Mouse (Mus musculus): ENCODE results near the gene Nfatc2. TPM values are rescaled to one million over a fixed set of nuclear protein-coding genes. Genes with fewer than 3 reads are reported as not detected.
A peak's percentile ranks its signal among the peaks of the same experiment; 100 is the strongest.

Gene Nfatc2
- polyA plus RNA-seq, 1 experiment from 2014 or later, result 0.54 TPM

DNA sequence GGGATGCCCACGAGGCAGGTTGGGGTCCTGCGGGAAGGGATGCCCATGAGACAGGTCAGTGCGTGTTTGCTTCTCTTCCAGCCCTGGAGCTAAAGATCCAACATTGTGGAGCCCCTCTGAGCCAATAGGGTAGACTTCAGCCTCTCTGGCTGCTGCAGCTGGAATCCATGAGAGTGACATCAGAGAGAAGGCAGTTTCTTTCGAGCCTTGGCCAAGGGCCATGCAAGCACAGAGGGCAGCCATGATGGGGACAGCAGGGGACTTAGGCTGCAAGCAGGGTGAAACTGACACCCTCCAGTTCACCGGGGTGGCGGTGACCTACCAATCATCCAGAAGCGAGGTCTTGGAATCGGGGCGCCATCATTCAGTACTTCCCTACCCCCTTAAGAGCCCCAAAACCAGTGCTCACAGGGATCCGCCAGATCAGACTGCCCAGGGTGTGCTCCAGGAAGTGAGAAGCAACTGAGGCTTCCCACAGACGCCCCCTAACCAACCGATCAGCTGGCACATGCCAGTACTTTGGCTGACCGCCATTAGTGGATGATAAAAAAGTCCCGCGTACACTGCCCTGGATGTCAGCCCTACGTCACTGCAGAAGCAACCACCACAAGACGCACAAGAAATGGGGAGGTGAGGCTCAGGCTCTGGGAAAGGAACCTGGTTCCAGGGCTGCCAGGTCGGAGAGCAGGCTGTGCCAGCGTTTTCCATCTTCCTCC is 35.8 kb downstream of the Nfatc2 start:
- no peak overlapping the region for H3K27ac ChIP-seq (replicated peaks)
- no peak for DNase-seq (ENCODE audit: low spot score)
- H3K4me3 ChIP-seq, result no peak overlapping the region
- H3K4me1 ChIP-seq, result peaks cover 21% of the 10 kb centered on the region
- no peaks in the 10 kb centered on the region for H3K36me3 ChIP-seq
- WGBS, result 94% methylated on average over 19 of the region's 19 CpGs
- H3K27me3 ChIP-seq (ENCODE audit: low read depth, poor library complexity, severe bottlenecking), result peaks cover 5% of the 10 kb centered on the region; the same call in 1 of the 2 replicates
- 0 out of 2 replicates have a peak, but pooled peaks cover 3% of the 10 kb centered on the region for H3K9me3 ChIP-seq (replicated peaks)

DNA sequence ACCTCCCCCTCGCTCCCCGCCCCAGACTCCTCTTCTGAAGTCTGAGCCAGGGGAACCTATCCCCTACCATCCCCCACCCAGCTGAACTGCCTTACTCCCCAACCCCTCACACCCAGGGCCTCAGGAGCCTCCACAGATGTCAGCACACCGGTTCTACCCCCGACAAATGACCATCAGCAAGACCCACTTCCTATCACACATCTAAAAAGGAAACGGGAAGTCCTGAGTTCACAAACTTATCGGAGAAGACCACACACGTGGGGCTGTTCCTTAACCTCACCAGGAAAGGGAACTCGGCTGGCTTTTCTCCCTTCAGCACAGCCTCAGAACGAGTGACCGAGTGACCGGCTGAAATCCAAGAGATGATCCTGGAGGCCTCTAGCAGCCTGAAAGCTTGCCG is 38.3 kb downstream of the Nfatc2 start:
- H3K4me1 ChIP-seq, result peaks cover 21% of the 10 kb centered on the region
- peak overlapping the region; percentile 49; the same call in 1 of the 2 replicates for H3K27ac ChIP-seq (replicated peaks)
- WGBS, result 37% methylated on average over 12 of the region's 12 CpGs
- no peak overlapping the region for H3K4me3 ChIP-seq
- no peak for DNase-seq (ENCODE audit: low spot score)
- peaks cover 5% of the 10 kb centered on the region; the same call in 1 of the 2 replicates for H3K27me3 ChIP-seq (ENCODE audit: low read depth, poor library complexity, severe bottlenecking)
- H3K36me3 ChIP-seq, result no peaks in the 10 kb centered on the region
- H3K9me3 ChIP-seq (replicated peaks), result no peaks in the 10 kb centered on the region

DNA sequence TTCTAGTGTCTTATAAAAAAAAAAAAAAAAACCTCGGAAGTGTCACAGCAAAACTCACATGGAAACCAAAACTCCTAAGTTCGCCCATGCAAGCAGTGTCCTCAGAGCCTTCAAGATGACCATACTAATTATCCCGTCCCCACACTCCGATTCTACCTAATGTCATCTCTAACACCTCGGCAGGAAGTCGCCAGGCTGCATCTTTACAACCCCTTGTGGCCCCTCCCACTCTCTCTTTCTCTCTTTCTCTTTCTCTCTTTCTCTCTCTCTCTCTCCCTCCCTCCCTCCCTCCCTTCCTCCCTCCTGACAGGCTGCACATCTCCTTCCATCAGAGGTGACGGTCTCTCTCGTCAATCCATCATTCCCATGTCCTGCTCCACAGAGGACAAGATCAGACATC is 44.4 kb downstream of the Nfatc2 start:
- 72% methylated on average over 8 of the region's 8 CpGs for WGBS
- H3K4me3 ChIP-seq, result no peak overlapping the region
- no peak for DNase-seq (ENCODE audit: low spot score)
- peaks cover 51% of the 10 kb centered on the region for H3K4me1 ChIP-seq
- H3K27ac ChIP-seq (replicated peaks), result no peak overlapping the region
- peaks cover 44% of the 10 kb centered on the region for H3K27me3 ChIP-seq (ENCODE audit: low read depth, poor library complexity, severe bottlenecking)
- H3K9me3 ChIP-seq (replicated peaks), result no peaks in the 10 kb centered on the region
- H3K36me3 ChIP-seq, result no peaks in the 10 kb centered on the region

DNA sequence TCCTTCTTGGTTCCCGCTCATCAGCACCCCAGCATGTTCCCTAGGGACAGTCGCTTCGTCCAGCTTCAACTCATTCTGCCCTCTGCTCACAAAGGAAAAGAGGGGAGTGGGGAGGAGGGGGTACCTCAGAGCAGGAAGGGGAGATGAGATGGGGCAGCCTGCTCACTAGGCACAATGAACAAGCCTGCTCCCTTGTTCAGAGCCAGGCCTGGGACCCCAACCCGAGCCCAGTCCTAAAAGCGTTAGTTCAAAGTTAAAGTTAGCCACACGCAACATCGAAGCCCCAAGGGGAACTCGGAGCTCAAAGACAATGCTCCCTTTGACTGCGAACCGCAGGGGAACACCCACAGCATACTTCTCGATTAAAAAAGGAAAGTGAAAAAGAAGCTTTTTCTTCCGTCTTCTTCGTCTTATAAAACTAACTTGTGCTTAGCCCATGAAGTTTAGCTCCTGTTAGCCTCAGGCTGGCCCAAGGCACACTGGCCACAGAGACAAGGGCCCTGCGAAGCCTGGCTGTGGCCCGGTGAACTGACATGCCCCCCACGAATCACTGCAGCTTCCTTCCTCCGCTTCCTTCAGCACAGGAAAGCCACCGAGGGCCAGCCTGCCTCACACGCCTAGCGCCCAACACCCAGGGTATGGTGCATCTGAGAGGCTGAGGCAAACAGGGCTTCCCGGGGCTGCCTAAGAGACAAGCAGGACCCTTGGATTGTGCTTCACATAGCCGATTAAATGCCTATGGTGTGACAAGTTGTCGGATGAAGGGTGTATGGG is 45.4 kb downstream of the Nfatc2 start:
- Histone ChIP-seq H3K36me3 (no peaks in the 10 kb centered on the region), H3K27me3 (ENCODE audit: low read depth, poor library complexity, severe bottlenecking) (peaks cover 47% of the 10 kb centered on the region), H3K4me3 (no peak overlapping the region), H3K27ac (replicated peaks) (no peak overlapping the region; the same call in 1 of the 2 replicates), H3K9me3 (replicated peaks) (no peaks in the 10 kb centered on the region), H3K4me1 (peaks cover 54% of the 10 kb centered on the region)
- 42% methylated on average over 23 of the region's 23 CpGs for WGBS
- no peak for DNase-seq (ENCODE audit: low spot score)

DNA sequence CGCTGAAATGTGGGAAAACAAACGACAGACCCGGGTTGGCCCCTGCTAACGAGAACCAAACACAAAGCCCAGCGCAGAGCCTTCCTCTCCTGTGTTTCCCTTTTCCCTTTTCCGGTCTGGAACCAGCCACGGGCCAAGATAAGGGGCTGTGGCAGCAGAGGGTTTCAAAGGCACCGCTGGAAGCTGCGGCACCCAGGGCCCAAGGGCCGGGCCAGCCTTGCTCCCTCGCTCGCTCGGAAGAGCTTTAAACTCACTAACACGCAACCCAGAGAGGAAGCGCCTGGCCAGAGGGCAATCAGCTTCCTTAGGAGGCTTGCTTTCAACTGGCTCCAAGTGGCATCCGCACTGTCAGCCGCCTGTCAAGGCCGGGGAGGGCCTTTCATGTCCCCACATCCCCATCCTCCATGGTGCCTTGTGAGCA is 47.9 kb downstream of the Nfatc2 start:
- Histone ChIP-seq H3K4me3 (no peak overlapping the region), H3K4me1 (peaks cover 69% of the 10 kb centered on the region), H3K9me3 (replicated peaks) (no peaks in the 10 kb centered on the region), H3K27ac (replicated peaks) (peak overlapping the region; percentile 38; the same call in 1 of the 2 replicates), H3K36me3 (no peaks in the 10 kb centered on the region), H3K27me3 (ENCODE audit: low read depth, poor library complexity, severe bottlenecking) (peaks cover 48% of the 10 kb centered on the region)
- 67% methylated on average over 18 of the region's 18 CpGs for WGBS
- DNase-seq (ENCODE audit: low spot score), result no peak

DNA sequence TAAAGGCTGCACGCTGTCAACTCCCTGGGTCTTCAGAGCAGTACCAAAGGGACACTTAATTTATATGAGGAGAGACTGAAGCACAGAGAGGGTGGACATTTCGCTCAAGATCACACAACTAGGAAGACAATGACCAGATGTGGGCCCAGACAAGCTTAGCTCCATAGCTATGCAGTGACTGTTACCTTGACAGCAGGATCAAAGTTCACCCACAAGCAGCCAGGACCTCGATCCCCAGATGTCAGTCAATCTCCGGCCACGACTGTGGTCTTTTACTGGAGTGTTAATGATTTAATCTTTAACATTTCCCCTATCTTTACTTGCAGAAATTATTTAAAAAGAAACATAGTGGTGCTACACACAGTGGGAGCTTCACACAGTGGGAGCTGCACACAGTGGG is 49.1 kb downstream of the Nfatc2 start:
- peaks cover 66% of the 10 kb centered on the region for H3K4me1 ChIP-seq
- H3K27ac ChIP-seq (replicated peaks), result peak overlapping the region; percentile 49; the same call in 1 of the 2 replicates
- H3K4me3 ChIP-seq, result no peak overlapping the region
- WGBS, result 62% methylated on average over 5 of the region's 5 CpGs
- peaks cover 44% of the 10 kb centered on the region for H3K27me3 ChIP-seq (ENCODE audit: low read depth, poor library complexity, severe bottlenecking)
- DNase-seq (ENCODE audit: low spot score), result no peak
- H3K9me3 ChIP-seq (replicated peaks), result no peaks in the 10 kb centered on the region
- no peaks in the 10 kb centered on the region for H3K36me3 ChIP-seq

DNA sequence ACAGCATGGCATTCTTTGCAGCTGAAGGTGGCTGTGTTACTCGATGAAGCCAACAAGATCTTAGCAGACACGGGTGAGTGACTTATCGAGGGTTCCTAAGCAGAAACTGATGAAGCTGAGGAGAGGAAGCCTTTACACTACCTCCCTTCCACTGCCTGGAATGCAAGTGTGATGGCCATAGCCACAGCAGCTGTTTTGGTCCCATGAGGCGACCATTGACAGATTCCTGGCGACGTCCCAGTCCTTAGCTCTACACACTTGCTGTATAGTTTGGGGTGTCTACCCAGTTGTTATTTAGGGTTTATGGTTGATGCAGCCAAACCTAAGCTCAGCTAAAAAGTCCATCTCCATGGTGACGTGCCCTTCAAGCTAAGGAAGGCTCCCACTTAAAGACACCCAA is 50.2 kb downstream of the Nfatc2 start:
- Histone ChIP-seq H3K27ac (replicated peaks) (no peak overlapping the region), H3K9me3 (replicated peaks) (no peaks in the 10 kb centered on the region), H3K27me3 (ENCODE audit: low read depth, poor library complexity, severe bottlenecking) (peaks cover 39% of the 10 kb centered on the region), H3K36me3 (no peaks in the 10 kb centered on the region), H3K4me3 (no peak overlapping the region), H3K4me1 (peaks cover 56% of the 10 kb centered on the region)
- 89% methylated on average over 7 of the region's 7 CpGs for WGBS
- no peak for DNase-seq (ENCODE audit: low spot score)

DNA sequence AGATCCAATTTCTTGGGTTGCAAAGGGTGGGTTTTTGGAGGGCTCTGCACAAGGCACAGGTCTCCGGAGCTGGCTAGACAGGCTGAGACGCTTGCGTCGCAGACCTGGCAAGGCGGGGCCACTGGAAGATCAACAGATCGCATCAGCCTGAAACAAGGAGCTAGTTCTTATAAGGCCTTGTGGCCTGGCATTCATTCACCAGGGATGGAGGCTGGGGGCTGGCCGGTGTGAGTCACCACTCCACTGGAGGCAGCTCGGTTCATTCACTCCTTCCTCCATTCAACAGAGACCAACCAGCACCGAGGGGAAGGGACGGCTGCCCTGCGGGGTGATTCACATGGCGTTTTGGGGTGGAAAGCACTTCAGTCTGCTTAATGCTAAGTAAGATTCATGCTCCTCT is 52.1 kb downstream of the Nfatc2 start:
- 51% methylated on average over 12 of the region's 12 CpGs for WGBS
- H3K9me3 ChIP-seq (replicated peaks), result no peaks in the 10 kb centered on the region
- 0 out of 2 replicates have a peak overlapping the region, but pooled peaks have one; percentile 38 for H3K27ac ChIP-seq (replicated peaks)
- H3K36me3 ChIP-seq, result no peaks in the 10 kb centered on the region
- H3K4me3 ChIP-seq, result no peak overlapping the region
- no peak for DNase-seq (ENCODE audit: low spot score)
- H3K27me3 ChIP-seq (ENCODE audit: low read depth, poor library complexity, severe bottlenecking), result peaks cover 23% of the 10 kb centered on the region
- H3K4me1 ChIP-seq, result peaks cover 48% of the 10 kb centered on the region

DNA sequence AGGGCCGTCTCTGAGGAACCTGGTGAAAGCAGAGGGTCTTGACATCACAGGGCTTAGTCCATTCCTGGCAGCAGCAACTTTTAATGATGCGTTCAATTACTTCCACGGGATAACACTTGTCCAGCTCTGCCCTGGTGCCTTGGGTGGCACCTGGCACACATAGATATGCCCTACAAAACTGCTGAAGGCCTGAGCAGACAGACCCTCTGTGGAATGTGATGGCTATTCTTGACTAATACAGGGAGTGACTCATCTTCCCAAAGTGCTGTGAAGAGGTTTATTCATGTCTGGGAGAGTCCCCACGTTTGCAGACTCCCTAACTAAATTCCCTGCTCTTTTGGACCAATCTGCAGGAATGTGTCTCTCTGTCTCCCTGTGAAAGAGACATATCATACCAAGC is 53.4 kb downstream of the Nfatc2 start:
- WGBS, result 81% methylated on average over 4 of the region's 4 CpGs
- Histone ChIP-seq H3K36me3 (no peaks in the 10 kb centered on the region), H3K27me3 (ENCODE audit: low read depth, poor library complexity, severe bottlenecking) (peaks cover 11% of the 10 kb centered on the region; the same call in 1 of the 2 replicates), H3K4me1 (peaks cover 40% of the 10 kb centered on the region), H3K9me3 (replicated peaks) (no peaks in the 10 kb centered on the region), H3K4me3 (no peak overlapping the region), H3K27ac (replicated peaks) (no peak overlapping the region)
- no peak for DNase-seq (ENCODE audit: low spot score)

DNA sequence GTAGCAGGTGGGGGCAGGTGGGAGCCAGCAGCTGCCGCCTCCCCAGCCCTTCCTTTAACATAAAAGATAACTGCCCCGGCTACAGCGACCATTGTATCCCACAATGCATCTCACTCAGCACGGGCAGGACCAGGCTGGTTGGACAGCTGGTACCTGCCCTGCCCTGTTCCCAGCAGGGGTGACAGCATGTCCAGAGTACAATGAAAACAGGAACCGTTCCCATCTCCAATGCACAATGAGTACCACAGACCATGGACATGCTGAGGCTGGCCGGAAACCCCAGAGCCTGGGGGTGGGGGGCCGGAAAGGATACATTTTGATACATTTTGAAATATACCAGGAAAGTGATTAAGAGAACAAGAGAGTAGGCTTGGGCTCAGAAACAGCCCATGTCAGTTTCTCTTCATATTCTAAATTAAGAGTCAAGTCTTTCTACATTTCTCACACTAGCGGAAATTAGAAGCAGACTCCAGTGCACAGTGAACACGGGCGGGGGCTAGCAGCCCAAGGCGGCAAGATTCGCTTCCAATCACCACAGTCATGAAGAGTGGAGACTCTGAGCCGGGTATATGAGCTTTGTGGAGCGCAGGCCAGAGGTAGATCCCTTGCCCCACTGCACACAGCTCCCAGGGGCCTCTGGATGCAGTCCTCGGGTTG is 55.4 kb downstream of the Nfatc2 start:
- 0 out of 2 replicates have a peak, but pooled peaks cover under 1% of the 10 kb centered on the region for H3K27me3 ChIP-seq (ENCODE audit: low read depth, poor library complexity, severe bottlenecking)
- no peaks in the 10 kb centered on the region for H3K36me3 ChIP-seq
- 76% methylated on average over 15 of the region's 15 CpGs for WGBS
- no peak for DNase-seq (ENCODE audit: low spot score)
- no peak overlapping the region for H3K27ac ChIP-seq (replicated peaks)
- no peak overlapping the region for H3K4me3 ChIP-seq
- no peaks in the 10 kb centered on the region for H3K9me3 ChIP-seq (replicated peaks)
- peaks cover 27% of the 10 kb centered on the region for H3K4me1 ChIP-seq

DNA sequence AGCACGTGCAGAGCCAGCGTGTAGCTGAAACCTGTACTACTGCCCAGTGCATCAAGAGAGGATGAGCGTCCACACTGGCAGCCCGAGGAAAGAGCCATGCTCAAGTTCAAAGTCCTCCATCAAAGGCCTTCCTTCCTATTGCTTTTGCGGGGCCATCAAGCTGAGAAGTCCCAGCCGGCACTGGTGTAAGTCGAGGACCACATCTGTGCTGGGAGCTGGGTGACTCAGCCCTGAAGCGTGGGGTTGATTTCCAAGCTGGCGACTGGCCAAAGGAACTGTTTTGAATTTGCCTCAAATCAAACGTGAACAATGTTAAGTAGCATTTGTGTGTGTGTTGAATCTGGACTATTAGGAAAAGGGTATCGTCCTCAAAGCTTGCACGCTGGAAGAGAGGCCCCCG is 57.4 kb downstream of the Nfatc2 start:
- Histone ChIP-seq H3K27ac (replicated peaks) (no peak overlapping the region), H3K9me3 (replicated peaks) (no peaks in the 10 kb centered on the region), H3K4me3 (no peak overlapping the region), H3K27me3 (ENCODE audit: low read depth, poor library complexity, severe bottlenecking) (no peaks in the 10 kb centered on the region), H3K36me3 (no peaks in the 10 kb centered on the region), H3K4me1 (peaks cover 17% of the 10 kb centered on the region)
- 82% methylated on average over 13 of the region's 13 CpGs for WGBS
- no peak for DNase-seq (ENCODE audit: low spot score)

DNA sequence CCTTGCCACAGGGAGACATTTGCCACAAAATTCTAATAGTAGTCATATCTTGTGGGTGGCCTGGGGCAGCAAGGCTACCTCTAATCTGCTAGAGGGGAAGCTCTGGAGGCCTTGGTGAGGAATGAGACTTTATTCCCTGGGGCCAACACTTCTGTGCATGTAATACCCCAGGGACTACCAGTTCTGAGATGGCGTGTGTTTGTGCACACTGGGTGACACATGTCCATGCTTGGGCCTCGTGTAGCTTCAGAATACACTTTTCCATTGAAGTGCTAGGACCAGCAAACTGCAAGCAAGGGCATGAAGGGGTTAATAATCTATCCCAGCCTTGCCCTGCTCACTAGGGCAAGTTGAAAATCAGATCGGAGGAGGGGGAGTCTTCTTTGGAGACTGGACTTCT is 58.4 kb downstream of the Nfatc2 start:
- Histone ChIP-seq H3K4me3 (no peak overlapping the region), H3K27me3 (ENCODE audit: low read depth, poor library complexity, severe bottlenecking) (no peaks in the 10 kb centered on the region), H3K36me3 (no peaks in the 10 kb centered on the region), H3K4me1 (peaks cover 12% of the 10 kb centered on the region), H3K9me3 (replicated peaks) (no peaks in the 10 kb centered on the region), H3K27ac (replicated peaks) (no peak overlapping the region)
- no peak for DNase-seq (ENCODE audit: low spot score)
- 75% methylated on average over 3 of the region's 3 CpGs for WGBS

Data from midbrain, embryonic 10.5 days (tissue).